Mouse (Mus musculus) testis, adult 2 months (tissue): Measurements from ENCODE around the gene B4galnt3. TPM values are rescaled to one million over a fixed set of nuclear protein-coding genes. Genes with fewer than 3 reads are reported as not detected.

Experiments
- H3K27ac ChIP-seq: fragments of 200-500 bp; 2 replicates; pipeline ENCODE4 v1.5.1; 2012; ENCODE audit warnings: low read depth, low read length; ENCODE audit not compliant: control insufficient read depth, insufficient read depth
- H3K27me3 ChIP-seq: fragments of 200-500 bp; 2 replicates; pipeline ENCODE4 v1.6.1; 2012; ENCODE audit warnings: mild to moderate bottlenecking, low read length, moderate library complexity; ENCODE audit not compliant: control insufficient read depth, insufficient read depth
- H3K36me3 ChIP-seq: fragments of 200-500 bp; 2 replicates; pipeline ENCODE4 v1.6.1; 2012; ENCODE audit warnings: mild to moderate bottlenecking, low read length; ENCODE audit not compliant: control insufficient read depth, insufficient read depth
- H3K4me1 ChIP-seq: fragments of 200-500 bp; 2 replicates; pipeline ENCODE4 v1.6.1; 2012; ENCODE audit warnings: low read length; ENCODE audit not compliant: control insufficient read depth, insufficient read depth
- H3K4me3 ChIP-seq: fragments of 200-500 bp; 2 replicates; pipeline ENCODE4 v1.5.1; 2012; ENCODE audit warnings: low read depth, mild to moderate bottlenecking, low read length, moderate library complexity, mixed read lengths; ENCODE audit not compliant: control insufficient read depth
- CTCF ChIP-seq: fragments of 200-500 bp; IDR thresholded peaks from 2 replicates; pipeline ENCODE4 v1.5.1; 2012; ENCODE audit warnings: low read depth, mild to moderate bottlenecking, inconsistent platforms, low read length, moderate library complexity; ENCODE audit not compliant: control insufficient read depth, insufficient read depth, insufficient replicate concordance
- POLR2A ChIP-seq: fragments of 200-500 bp; IDR thresholded peaks from 2 replicates; pipeline ENCODE4 v1.6.1; 2012; ENCODE audit warnings: low read depth, mild to moderate bottlenecking, inconsistent platforms, low read length, moderate library complexity; ENCODE audit not compliant: control insufficient read depth
- polyA plus RNA-seq: library from polyadenylated mRNA; depleted of rRNA; stranded (reverse); fragments of >200 nt; gene quantifications from 2 replicates; pipeline ENCODE4 v1.2.3, GENCODE M21; 2012

Gene B4galnt3
- polyA plus RNA-seq, 1 experiment = 8.2 TPM

- TF ChIP-seq POLR2A (no peak), CTCF (no peak)
- H3K4me3 ChIP-seq = no peak overlapping the region
- H3K36me3 ChIP-seq = no peaks in the 10 kb centered on the region
- H3K27ac ChIP-seq = no peak overlapping the region
- no peaks in the 10 kb centered on the region for H3K4me1 ChIP-seq
- H3K27me3 ChIP-seq = no peaks in the 10 kb centered on the region
Observed at GRCm38 (mm10) chr6:120219281-120219680, 75.1 kb downstream of the B4galnt3 start.

DNA sequence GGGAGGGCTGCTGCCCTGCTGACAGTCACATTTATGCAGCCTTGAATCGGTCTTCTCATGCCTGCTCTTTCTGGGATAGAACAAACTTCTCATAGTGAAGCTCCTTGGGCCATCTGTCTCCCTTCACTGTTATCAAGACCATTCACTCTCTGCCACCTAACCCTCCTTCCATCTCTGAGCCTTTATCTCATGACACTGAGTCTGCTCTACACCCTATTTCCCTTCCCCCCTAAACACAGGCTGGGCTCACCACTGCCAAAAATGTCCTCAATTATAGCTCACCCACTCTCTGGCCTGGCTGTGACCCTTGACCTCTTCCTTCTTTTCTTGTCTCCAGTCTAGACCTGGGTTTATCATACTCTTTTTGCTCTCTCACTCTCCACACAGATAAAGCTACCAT is 77.7 kb downstream of the B4galnt3 start:
- H3K27me3 ChIP-seq = no peaks in the 10 kb centered on the region
- H3K27ac ChIP-seq = no peak overlapping the region
- TF ChIP-seq POLR2A (no peak), CTCF (no peak)
- H3K36me3 ChIP-seq = no peaks in the 10 kb centered on the region
- no peaks in the 10 kb centered on the region for H3K4me1 ChIP-seq
- H3K4me3 ChIP-seq = no peak overlapping the region

- TF ChIP-seq CTCF = no peak
- no peak for TF ChIP-seq POLR2A
- H3K4me3 ChIP-seq = no peak overlapping the region
- H3K4me1 ChIP-seq = no peaks in the 10 kb centered on the region
- no peak overlapping the region for H3K27ac ChIP-seq
- H3K27me3 ChIP-seq = no peaks in the 10 kb centered on the region
- no peaks in the 10 kb centered on the region for H3K36me3 ChIP-seq
Observed at GRCm38 (mm10) chr6:120211536-120211935, 82.8 kb downstream of the B4galnt3 start.

DNA sequence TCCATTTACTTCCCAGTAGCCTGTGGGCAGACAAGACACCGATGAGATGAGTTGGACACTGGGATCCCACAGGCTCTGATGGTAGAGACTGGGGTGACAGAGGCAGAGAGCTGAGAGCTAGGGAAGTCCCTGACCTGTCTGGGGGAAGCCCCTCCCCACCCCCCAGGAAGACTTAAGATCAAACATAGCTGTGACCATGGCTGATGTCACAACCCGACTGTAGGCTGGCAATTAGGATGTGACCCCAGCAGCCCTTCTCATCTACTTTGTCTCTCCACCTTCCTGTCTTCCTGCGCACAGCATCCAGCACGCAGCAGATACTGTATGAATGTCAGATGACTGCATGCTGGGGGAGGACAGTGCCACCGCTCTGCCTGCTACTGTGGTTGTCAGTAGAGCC is 87.8 kb downstream of the B4galnt3 start:
- Histone ChIP-seq H3K27ac (no peak overlapping the region), H3K36me3 (no peaks in the 10 kb centered on the region), H3K27me3 (no peaks in the 10 kb centered on the region), H3K4me1 (no peaks in the 10 kb centered on the region), H3K4me3 (no peak overlapping the region)
- no peak for TF ChIP-seq CTCF
- TF ChIP-seq POLR2A = no peak

DNA sequence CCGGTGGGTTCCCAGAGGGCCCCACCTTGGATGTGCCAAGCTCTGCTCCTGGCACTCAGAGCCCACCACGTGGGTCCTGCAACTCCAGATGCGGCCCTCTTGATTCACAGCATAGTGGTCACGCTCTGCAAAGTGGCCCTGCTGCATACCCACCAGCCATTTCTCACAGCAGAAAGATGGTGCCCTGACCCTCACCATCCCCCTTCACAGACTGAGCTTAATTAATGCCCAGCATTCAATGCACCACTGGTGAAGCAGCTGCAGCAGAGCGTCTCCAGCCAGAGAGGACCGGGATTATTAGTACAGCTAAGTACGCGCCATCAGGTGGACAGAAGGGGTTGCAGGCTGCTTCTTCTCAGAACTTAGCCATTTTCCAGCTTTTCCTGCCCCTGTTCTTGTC is 92.0 kb downstream of the B4galnt3 start:
- TF ChIP-seq POLR2A = no peak
- TF ChIP-seq CTCF = no peak

DNA sequence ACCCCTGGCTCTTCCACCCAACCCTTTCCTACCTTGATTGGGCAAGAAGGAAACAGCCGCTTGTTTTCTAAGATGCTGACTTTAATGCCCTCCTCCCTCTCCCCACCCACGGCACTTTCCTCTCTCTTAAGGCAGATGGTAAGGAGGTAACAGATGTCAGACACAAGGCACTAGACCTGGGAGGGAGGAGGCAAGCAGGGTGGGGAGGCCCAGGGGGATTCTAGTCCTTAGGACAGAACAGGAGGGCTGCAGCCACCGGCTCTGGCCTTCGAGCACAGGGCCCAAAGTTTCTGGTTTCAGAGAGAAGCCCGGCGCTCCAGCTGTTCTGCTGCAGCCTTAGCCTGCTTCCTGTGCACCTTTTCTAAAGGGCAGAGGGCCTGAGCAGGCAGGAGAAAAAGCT is 92.4 kb downstream of the B4galnt3 start:
- H3K4me3 ChIP-seq = no peak overlapping the region
- no peaks in the 10 kb centered on the region for H3K27me3 ChIP-seq
- H3K36me3 ChIP-seq = no peaks in the 10 kb centered on the region
- H3K27ac ChIP-seq = no peak overlapping the region
- H3K4me1 ChIP-seq = no peaks in the 10 kb centered on the region
- TF ChIP-seq CTCF (no peak), POLR2A (no peak)

More for the DNA sequence above, 92.0 kb downstream of the B4galnt3 start:
- Histone ChIP-seq H3K4me3 (no peak overlapping the region), H3K36me3 (no peaks in the 10 kb centered on the region), H3K4me1 (no peaks in the 10 kb centered on the region), H3K27me3 (no peaks in the 10 kb centered on the region), H3K27ac (no peak overlapping the region)

GRCm38 (mm10) chr6:120199638-120200394 is 94.5 kb downstream of the B4galnt3 start:
- H3K27me3 ChIP-seq = no peaks in the 10 kb centered on the region
- H3K4me1 ChIP-seq = no peaks in the 10 kb centered on the region
- H3K36me3 ChIP-seq = no peaks in the 10 kb centered on the region
- TF ChIP-seq CTCF = no peak
- no peak for TF ChIP-seq POLR2A
- no peak overlapping the region for H3K4me3 ChIP-seq
- H3K27ac ChIP-seq = no peak overlapping the region
